Mouse (Mus musculus) lung, adult 2 months (tissue): ENCODE measurements around the gene Gm37240. TPM values are rescaled to one million over a fixed set of nuclear protein-coding genes. Genes with fewer than 3 reads are reported as not detected.

Experiments used
- DNase-seq: peaks from one replicate; pipeline ENCODE4 v3.0.0; 2022
- H3K4me1 ChIP-seq: fragments of 200-500 bp; 2 replicates; pipeline ENCODE4 v1.6.1; 2011; ENCODE audit warnings: low read length; ENCODE audit not compliant: control insufficient read depth, insufficient read depth
- H3K4me3 ChIP-seq: fragments of 200-500 bp; replicated peaks from 2 replicates; pipeline ENCODE3; 2011; ENCODE audit warnings: low read depth, mild to moderate bottlenecking, control low read depth, low read length; ENCODE audit errors: extremely low read depth
- CTCF ChIP-seq: fragments of 200-500 bp; IDR thresholded peaks from 2 replicates; pipeline ENCODE4 v1.5.1; 2011; ENCODE audit warnings: mild to moderate bottlenecking, low read length, control low read depth; ENCODE audit not compliant: insufficient read depth
- POLR2A ChIP-seq: fragments of 200-500 bp; IDR thresholded peaks from 2 replicates; pipeline ENCODE4 v1.6.1; 2011; ENCODE audit warnings: low read depth, mild to moderate bottlenecking, control low read depth, low read length, borderline replicate concordance; ENCODE audit errors: extremely low read depth
- WGBS: fragments of 180-500 bp; shearing (Covaris S2); methylation state at CpG from one replicate; pipeline ENCODE4 v1.1.7; 2018; 5-methylcytosine and 5-hydroxymethylcytosine counted together
- polyA plus RNA-seq: library from polyadenylated mRNA; depleted of rRNA; stranded (reverse); fragments of >200 nt; gene quantifications from 2 replicates; pipeline ENCODE4 v1.2.3, GENCODE M21; 2012

Gene Gm37240
- polyA plus RNA-seq, 1 experiment: 16.9 TPM

DNA sequence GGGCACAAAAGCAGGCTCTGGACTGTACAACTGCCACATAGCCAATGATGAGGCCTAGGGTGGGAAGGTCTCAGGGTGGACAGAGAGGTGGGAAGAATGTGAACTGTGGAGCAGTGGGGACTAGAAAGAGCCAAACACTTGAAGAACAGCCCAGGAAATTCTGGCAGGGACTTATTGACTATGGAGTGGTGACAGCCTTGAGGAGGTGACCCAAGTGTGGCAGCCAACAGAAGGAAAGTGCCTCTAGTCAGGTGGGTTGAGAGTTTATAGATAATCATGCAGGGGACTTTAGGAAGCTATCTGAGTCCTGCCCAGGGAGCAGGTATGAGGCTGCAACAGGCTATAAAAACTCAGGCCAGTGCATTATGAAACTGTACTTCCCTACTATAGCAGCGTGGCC lies 369.2 kb downstream of the Gm37240 start:
- no peak for DNase-seq
- no peak overlapping the region for H3K4me3 ChIP-seq
- 82% methylated on average over 1 of the region's 1 CpGs for WGBS
- H3K4me1 ChIP-seq: no peaks in the 10 kb centered on the region
- no peak for TF ChIP-seq POLR2A
- TF ChIP-seq CTCF: no peak

DNA sequence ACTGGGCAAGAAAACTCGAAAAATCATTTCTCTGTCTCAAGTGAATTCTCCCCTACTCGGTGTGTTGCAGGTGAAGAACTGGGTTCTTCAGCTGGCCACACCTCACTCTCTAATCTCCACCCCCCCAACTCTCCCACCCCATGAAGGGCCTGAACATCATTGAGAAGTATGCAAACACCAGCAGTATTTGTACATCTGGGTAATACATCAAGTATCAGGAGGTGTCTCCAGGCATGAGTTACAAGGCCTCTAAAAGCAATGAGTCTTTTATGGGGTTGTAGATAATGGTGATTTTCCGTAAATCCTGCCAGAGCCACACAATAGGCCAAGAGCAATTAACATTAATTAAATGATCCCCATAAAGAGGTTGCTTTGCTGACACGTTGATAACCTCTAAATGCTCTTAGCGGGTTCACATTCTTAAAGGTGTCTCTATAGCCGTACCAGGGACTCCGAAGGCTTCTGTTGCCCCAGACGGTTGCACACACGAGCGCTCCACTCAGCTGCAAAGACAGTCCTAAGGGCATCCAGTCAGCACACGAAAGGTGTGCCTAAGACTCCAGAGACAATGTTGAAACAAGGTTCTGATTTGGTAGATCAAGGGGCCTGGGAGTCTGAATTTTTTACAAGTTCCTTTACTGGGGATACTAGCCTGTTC lies 370.4 kb downstream of the Gm37240 start:
- no peak for TF ChIP-seq CTCF
- no peak for TF ChIP-seq POLR2A
- no peak overlapping the region for H3K4me3 ChIP-seq
- no peaks in the 10 kb centered on the region for H3K4me1 ChIP-seq
- DNase-seq: no peak
- 75% methylated on average over 11 of the region's 11 CpGs for WGBS

DNA sequence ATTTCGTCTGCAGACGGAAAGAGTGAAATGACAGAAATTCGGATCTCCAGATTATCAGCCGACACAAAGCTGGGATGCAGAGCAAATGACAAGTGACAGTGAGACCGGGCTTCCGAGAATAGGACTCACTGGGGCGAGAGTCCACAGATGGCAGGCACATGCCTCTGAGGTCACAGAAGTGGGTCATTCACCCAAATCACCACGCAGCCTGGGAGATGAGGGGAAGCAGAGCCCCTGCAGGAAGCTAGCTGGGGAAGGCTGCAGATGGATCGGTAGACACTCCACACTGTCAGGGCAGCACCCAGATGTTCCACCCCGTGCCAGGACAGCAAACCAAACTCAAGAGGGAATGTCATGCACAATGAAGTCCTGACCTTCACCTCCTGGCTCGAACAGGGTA lies 372.6 kb downstream of the Gm37240 start:
- DNase-seq: no peak
- Histone ChIP-seq H3K4me1 (no peaks in the 10 kb centered on the region), H3K4me3 (no peak overlapping the region)
- 72% methylated on average over 11 of the region's 11 CpGs for WGBS
- TF ChIP-seq CTCF (no peak), POLR2A (no peak)

DNA sequence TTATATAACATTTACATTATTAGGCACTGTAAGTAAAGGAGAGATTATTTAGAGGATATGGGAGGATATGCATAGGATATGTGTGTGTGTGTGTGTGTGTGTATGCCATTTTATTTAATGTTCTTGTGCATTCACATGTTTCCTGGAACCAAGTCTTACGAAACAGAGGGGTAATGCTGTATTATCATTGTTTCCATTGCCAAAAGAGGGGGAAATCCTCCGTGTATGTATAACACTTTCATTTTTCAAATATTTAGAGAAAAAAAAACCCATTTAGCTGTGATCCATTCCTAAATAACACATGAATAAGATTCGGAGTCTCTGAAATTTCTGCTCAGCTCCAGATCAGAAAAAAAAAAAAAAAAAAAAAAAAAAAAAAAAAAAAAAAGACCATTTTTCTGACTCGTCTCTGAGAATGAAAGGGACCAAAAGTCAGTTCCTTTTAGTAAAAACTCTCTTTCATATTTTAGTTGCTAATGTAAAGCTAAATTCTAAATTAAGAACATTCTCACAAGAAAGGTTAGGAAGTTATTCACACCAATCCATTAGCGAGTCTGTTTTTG lies 378.5 kb downstream of the Gm37240 start:
- TF ChIP-seq POLR2A: no peak
- no peak for TF ChIP-seq CTCF
- DNase-seq: no peak
- no peak overlapping the region for H3K4me3 ChIP-seq
- H3K4me1 ChIP-seq: no peaks in the 10 kb centered on the region
- 75% methylated on average over 5 of the region's 5 CpGs for WGBS

DNA sequence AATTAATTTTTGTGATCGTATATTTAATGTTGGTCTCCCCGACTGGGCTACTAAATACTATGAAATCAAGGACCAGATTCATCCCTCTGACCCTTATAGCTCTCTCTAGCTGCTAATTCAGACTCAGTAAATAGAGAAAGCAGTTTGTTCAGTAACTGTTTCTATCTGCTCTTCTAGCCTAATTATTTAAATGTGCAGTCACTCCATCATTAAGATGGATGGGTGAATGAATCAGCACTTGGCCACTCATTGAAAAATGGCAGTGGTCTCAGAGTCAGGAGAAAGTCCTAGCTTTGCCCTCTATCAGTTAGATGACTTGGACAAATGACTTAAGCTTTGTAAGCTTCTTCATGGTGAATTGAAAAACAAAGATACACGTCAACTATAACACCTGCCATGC lies 387.2 kb downstream of the Gm37240 start:
- no peaks in the 10 kb centered on the region for H3K4me1 ChIP-seq
- no peak for DNase-seq
- TF ChIP-seq CTCF (no peak), POLR2A (no peak)
- 77% methylated on average over 3 of the region's 3 CpGs for WGBS
- H3K4me3 ChIP-seq: no peak overlapping the region

- Histone ChIP-seq H3K4me3 (no peak overlapping the region), H3K4me1 (no peaks in the 10 kb centered on the region)
- no peak for DNase-seq
- TF ChIP-seq POLR2A (no peak), CTCF (no peak)
- WGBS: 74% methylated on average over 4 of the region's 4 CpGs
Observed at GRCm38 (mm10) chr3:85496146-85496545, 391.2 kb downstream of the Gm37240 start.

GRCm38 (mm10) chr3:85493796-85494195 lies 393.5 kb downstream of the Gm37240 start:
- 73% methylated on average over 8 of the region's 8 CpGs for WGBS
- no peak for DNase-seq
- Histone ChIP-seq H3K4me3 (no peak overlapping the region), H3K4me1 (no peaks in the 10 kb centered on the region)
- TF ChIP-seq CTCF (no peak), POLR2A (no peak)

GRCm38 (mm10) chr3:85490204-85490603 lies 397.1 kb downstream of the Gm37240 start:
- H3K4me1 ChIP-seq: no peaks in the 10 kb centered on the region
- no peak overlapping the region for H3K4me3 ChIP-seq
- TF ChIP-seq POLR2A (no peak), CTCF (no peak)
- DNase-seq: no peak
- WGBS: 96% methylated on average over 3 of the region's 3 CpGs

DNA sequence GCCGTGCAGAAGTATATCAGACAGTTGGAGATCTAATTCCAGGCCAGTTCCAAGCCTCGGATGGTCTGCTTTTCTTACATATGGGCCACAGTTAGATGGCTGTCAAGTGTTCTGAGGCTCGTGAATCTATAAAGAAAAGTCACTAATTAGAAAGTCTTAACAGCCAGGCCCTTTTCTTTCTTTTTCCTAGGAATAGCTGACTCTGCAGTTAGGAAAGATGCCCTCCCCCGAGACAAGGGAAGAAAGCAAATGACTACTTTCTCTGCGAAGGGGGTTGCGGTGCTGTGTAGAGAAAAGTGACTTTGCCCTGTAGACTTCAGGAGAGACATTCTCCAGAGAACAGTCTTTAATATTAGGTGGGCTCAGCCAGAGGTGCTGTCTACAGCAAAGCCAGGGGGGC lies 399.9 kb downstream of the Gm37240 start:
- WGBS: 85% methylated on average over 6 of the region's 6 CpGs
- Histone ChIP-seq H3K4me1 (no peaks in the 10 kb centered on the region), H3K4me3 (no peak overlapping the region)
- no peak for DNase-seq
- TF ChIP-seq POLR2A (no peak), CTCF (no peak)

GRCm38 (mm10) chr3:85485536-85486190 lies 401.7 kb downstream of the Gm37240 start:
- WGBS: 58% methylated on average over 3 of the region's 3 CpGs
- DNase-seq: no peak
- Histone ChIP-seq H3K4me1 (no peaks in the 10 kb centered on the region), H3K4me3 (no peak overlapping the region)
- no peak for TF ChIP-seq POLR2A

GRCm38 (mm10) chr3:85482636-85483035 lies 404.7 kb downstream of the Gm37240 start:
- peak; percentile 7 for DNase-seq
- no peak for TF ChIP-seq CTCF
- TF ChIP-seq POLR2A: no peak
- Histone ChIP-seq H3K4me1 (no peaks in the 10 kb centered on the region), H3K4me3 (no peak overlapping the region)
- 36% methylated on average over 5 of the region's 5 CpGs for WGBS
